Mouse (Mus musculus): ENCODE results near the gene Dtx3. TPM values are rescaled to one million over a fixed set of nuclear protein-coding genes. Genes with fewer than 3 reads are reported as not detected.
A peak's percentile ranks its signal among the peaks of the same experiment; 100 is the strongest.
"Not testable (repeated sequence)": the region's sequence is repeated elsewhere in the genome, so short reads cannot be mapped to it uniquely, and the experiment has no call there.

Dtx3 gene
- polyA plus RNA-seq, 1 experiment from 2014 or later, result 204 TPM

DNA sequence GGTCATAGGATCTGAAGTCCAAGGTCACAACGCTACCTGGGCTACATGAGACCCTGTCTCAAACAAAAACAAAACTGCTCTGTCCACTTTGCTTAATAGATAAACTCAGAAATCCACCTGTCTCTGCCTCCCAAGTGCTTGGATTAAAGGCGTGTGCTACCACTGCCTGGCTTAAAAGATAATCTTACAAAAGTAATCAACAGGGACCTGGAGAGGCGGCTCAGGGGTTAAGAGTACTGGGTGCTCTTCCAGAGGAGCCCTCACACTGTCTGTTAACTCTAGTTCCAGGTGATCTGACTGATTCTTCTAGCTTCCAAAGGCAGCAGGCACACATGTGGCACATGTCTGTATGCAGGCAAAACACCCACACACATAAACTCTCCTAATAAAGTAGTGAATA is 7.6 kb upstream of the Dtx3 start:
- Histone ChIP-seq H3K27me3 (no peaks in the 10 kb centered on the region), H3K27ac (replicated peaks) (no peak overlapping the region), H3K9me3 (no peaks in the 10 kb centered on the region), H3K36me3 (peaks cover 87% of the 10 kb centered on the region), H3K4me3 (no peak overlapping the region), H3K9ac (replicated peaks) (no peak overlapping the region), H3K4me2 (replicated peaks) (no peak overlapping the region), H3K4me1 (no peaks in the 10 kb centered on the region)
- WGBS, result 88% methylated on average over 3 of the region's 3 CpGs
- no peak for ATAC-seq (ENCODE audit: low FRiP score, low read depth)

DNA sequence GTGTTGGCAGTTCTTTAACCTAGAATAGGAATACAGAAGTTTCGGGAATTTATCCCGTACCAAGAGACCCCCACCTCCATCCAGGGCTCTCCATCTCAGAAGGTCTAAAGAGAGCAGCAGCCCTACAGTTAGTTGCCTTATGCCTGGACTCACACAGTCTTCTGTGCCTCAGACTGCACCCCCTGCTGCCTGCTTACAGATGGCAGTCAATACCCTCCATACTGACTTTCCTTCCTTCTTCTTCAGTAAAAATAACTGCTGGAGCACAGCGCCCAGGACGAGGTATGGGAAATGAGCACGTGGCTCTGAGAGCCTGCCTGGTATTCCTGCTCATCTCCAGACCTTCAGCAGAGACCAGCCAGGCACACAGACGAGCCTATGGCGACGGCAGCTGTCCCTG is 4.8 kb upstream of the Dtx3 start:
- Histone ChIP-seq H3K9me3 (no peaks in the 10 kb centered on the region), H3K36me3 (peaks cover 67% of the 10 kb centered on the region), H3K27ac (replicated peaks) (no peak overlapping the region), H3K27me3 (no peaks in the 10 kb centered on the region), H3K4me2 (replicated peaks) (no peak overlapping the region), H3K4me3 (no peak overlapping the region), H3K4me1 (peaks cover 8% of the 10 kb centered on the region), H3K9ac (replicated peaks) (no peak overlapping the region)
- WGBS, result 84% methylated on average over 8 of the region's 8 CpGs
- ATAC-seq (ENCODE audit: low FRiP score, low read depth), result no peak

DNA sequence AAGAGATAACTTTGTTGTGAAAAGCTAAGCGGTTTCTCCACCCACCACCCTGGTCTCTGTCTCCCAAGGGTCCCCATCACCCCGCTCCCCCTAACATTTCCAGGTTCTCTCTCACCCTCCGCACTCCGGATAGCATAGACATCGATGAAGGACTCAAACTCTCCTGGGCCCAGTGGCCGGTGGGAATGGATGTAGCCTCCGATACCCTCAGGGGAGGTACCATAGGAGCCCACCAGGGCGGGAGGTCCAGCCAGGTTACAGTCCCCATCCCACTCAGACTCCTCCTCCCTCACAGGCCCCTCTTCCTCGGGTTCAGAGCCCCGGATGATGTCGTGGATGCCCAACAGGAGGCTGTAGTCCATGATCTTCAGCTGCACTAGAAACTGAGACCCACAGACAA is 3.9 kb upstream of the Dtx3 start:
- H3K4me2 ChIP-seq (replicated peaks), result no peak overlapping the region
- H3K9me3 ChIP-seq, result no peaks in the 10 kb centered on the region
- no peak for ATAC-seq (ENCODE audit: low FRiP score, low read depth)
- H3K4me1 ChIP-seq, result peaks cover 14% of the 10 kb centered on the region
- no peak overlapping the region for H3K4me3 ChIP-seq
- no peaks in the 10 kb centered on the region for H3K27me3 ChIP-seq
- H3K27ac ChIP-seq (replicated peaks), result no peak overlapping the region
- 83% methylated on average over 11 of the region's 11 CpGs for whole genome bisulfite sequencing
- H3K9ac ChIP-seq (replicated peaks), result 0 out of 2 replicates have a peak overlapping the region, but pooled peaks have one; percentile 24
- peaks cover 59% of the 10 kb centered on the region for H3K36me3 ChIP-seq

DNA sequence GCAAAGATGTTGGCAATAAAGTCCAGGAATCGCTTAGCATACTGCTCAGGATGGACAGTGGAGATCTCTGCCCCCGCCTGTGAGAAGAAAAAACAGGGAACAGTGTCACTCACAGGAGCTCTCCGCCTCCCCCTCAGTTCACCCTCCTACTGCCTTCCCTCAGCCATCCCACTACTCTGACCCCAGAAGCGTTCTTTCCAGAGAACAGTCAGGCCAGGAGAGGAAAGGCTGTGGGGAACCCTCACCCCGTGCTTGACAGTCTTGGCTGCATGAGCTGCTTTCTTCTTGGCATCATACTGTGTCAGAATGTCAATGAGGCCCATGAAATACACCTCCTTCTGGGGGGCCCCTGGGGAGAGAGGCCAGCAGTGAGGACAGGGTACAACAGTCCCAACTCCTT is 3.5 kb upstream of the Dtx3 start:
- Histone ChIP-seq H3K27ac (replicated peaks) (no peak overlapping the region), H3K36me3 (peaks cover 56% of the 10 kb centered on the region), H3K9me3 (no peaks in the 10 kb centered on the region), H3K9ac (replicated peaks) (no peak overlapping the region), H3K4me3 (no peak overlapping the region), H3K4me1 (peaks cover 18% of the 10 kb centered on the region), H3K27me3 (no peaks in the 10 kb centered on the region), H3K4me2 (replicated peaks) (no peak overlapping the region)
- no peak for ATAC-seq (ENCODE audit: low FRiP score, low read depth)
- WGBS, result 76% methylated on average over 5 of the region's 5 CpGs

DNA sequence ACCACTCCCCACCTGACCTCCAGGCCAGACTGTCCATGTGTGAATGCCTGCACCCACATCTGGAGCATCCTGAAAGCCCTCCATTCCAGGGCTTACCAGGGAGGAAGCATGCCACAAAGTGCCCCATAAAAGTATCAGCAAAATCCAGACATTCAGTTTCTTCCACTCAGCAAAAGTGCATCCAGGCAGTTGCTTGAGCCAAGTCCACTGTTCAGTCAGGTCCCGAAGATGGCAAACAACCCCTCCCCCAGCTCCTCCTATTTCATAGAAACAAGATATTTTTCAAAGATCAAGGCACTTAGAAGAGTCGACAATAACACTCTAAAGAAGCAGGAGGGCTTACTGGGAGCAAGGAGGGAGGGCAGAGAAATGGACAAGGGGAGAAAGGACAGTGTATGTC is 3.0 kb upstream of the Dtx3 start:
- H3K27me3 ChIP-seq, result no peaks in the 10 kb centered on the region
- H3K27ac ChIP-seq (replicated peaks), result no peak overlapping the region
- H3K36me3 ChIP-seq, result peaks cover 52% of the 10 kb centered on the region
- H3K4me1 ChIP-seq, result peaks cover 18% of the 10 kb centered on the region
- H3K4me2 ChIP-seq (replicated peaks), result no peak overlapping the region
- no peaks in the 10 kb centered on the region for H3K9me3 ChIP-seq
- no peak overlapping the region for H3K4me3 ChIP-seq
- no peak overlapping the region for H3K9ac ChIP-seq (replicated peaks)
- ATAC-seq (ENCODE audit: low FRiP score, low read depth), result no peak
- WGBS, result 74% methylated on average over 2 of the region's 2 CpGs

DNA sequence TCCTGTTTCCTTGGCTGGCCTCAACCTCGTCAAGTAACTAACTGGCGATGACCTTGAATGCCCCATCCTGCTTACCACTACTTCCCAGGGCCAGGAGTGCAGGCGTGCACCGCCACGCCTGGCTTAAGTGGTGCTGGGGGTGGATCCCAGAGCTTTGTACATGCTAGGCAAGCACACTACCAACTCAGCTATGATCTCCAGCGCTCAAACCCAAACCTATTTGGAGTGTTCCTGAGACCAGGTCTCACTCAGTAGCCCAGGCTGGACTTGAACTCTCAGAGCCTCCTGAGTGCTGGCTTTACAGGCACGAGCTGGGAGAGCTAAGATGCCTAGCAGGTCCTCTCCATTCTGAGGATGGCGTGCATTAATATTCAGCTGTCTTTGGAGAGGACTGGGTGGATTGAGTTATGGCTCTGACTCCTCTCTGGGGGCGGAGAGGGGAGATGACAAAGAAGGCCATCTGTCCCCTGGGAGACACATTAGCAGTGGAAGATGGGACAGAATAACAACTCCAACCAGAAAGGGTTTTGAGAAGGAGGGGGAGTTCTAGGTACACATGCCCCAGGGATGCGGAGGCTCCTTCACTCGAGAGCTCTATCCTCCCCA is 2.1 kb upstream of the Dtx3 start:
- H3K4me2 ChIP-seq (replicated peaks), result no peak overlapping the region
- H3K9ac ChIP-seq (replicated peaks), result no peak overlapping the region
- no peaks in the 10 kb centered on the region for H3K9me3 ChIP-seq
- WGBS, result 87% methylated on average over 11 of the region's 11 CpGs
- no peak overlapping the region for H3K4me3 ChIP-seq
- H3K27ac ChIP-seq (replicated peaks), result no peak overlapping the region
- no peaks in the 10 kb centered on the region for H3K27me3 ChIP-seq
- H3K4me1 ChIP-seq, result peaks cover 22% of the 10 kb centered on the region
- ATAC-seq (ENCODE audit: low FRiP score, low read depth), result no peak
- H3K36me3 ChIP-seq, result peaks cover 52% of the 10 kb centered on the region

DNA sequence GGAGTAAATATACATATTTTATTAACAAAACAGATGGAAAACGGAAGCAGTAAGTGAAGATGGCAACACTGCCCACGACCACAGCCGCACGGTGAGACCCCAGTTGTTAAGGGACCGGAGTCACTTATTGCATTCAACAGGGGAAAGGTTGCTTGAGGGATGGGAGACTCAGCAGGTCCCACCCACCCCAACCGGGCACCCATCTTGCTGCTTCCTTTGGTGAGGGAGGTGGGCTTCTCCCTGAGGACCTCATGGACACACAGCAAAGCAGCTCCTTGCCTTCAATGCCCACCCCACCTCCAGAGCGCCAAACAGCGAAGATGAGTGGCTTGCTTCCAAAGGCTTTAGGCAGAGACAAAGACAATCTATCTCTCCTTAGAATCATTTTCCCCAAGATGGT is 1.6 kb upstream of the Dtx3 start:
- Histone ChIP-seq H3K27me3 (no peaks in the 10 kb centered on the region), H3K4me1 (peaks cover 22% of the 10 kb centered on the region), H3K4me3 (no peak overlapping the region), H3K27ac (replicated peaks) (0 out of 2 replicates have a peak overlapping the region, but pooled peaks have one; percentile 90), H3K9me3 (no peaks in the 10 kb centered on the region), H3K4me2 (replicated peaks) (no peak overlapping the region), H3K36me3 (peaks cover 51% of the 10 kb centered on the region), H3K9ac (replicated peaks) (no peak overlapping the region)
- WGBS, result 90% methylated on average over 8 of the region's 8 CpGs
- ATAC-seq (ENCODE audit: low FRiP score, low read depth), result no peak

DNA sequence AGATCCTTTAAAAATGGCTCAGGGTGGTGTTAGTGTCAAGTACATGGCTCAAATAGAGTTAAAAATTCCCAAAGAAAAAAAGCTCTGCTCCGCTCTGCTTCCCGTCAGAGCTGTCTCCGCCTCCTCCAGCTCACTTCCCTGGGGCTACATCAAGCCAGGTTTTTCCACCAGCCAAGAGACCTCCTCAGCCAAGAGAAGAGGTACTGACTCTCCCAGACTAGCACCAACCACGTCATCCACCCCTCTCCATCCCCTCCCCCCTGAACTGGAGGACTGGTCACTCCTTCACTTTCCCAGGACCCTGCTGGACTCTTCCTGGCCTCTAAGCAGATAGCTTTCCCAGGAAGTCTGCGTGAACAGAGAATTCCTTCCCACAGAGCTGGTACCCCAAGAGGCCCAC is 864 bp upstream of the Dtx3 start:
- 5% methylated on average over 4 of the region's 5 CpGs for WGBS
- peak overlapping the region; percentile 96 for H3K9ac ChIP-seq (replicated peaks)
- peaks cover 1% of the 10 kb centered on the region; the same call in 1 of the 2 replicates for H3K27me3 ChIP-seq
- peak; percentile 35 for ATAC-seq (ENCODE audit: low FRiP score, low read depth)
- peak overlapping the region; percentile 91 for H3K4me3 ChIP-seq
- H3K36me3 ChIP-seq, result peaks cover 47% of the 10 kb centered on the region
- H3K9me3 ChIP-seq, result no peaks in the 10 kb centered on the region
- H3K27ac ChIP-seq (replicated peaks), result peak overlapping the region; percentile 90
- H3K4me2 ChIP-seq (replicated peaks), result peak overlapping the region; percentile 88
- H3K4me1 ChIP-seq, result peaks cover 23% of the 10 kb centered on the region

DNA sequence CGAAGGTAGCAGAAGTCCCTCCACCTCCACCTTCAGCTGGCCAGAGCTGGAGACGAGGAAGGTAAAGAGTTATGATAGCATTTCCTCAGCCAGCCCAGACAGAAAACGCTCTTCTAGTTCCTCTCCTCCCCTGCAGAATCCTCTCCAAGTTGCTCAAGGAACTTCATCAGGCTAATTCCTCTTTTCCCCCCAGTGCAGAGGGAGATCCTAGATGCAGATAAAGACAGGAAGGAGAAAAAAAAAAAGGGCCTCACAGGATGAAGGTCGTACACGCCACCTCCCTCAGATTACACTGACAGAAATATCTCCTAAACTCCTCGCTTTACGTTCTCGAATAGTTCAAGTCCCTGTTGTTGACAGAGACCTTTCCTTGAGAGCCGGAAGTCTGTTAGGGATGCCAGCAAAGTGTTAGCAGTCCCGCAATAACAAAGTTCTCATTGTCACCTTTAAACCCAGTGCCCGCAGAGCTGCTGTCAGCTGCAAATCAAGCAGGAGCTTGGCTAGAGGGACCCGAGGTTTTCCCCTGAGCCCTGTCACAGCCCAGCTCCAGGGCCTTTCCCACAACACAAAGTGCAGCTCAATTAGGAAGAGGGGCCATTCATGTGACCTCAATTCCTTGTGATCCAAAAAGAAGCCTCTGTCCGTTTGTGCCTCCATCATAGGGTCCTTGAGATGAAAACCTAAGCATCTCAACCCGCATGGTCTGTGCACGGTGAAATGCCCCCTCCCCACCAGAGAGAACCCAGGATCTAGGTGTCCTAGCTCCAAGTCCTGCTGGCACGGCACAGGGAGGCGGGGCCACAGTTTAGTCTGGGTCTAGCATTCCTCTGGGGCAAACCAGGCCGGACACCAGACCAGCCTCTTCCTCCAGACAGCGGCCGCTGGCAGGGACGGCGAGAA is 850 bp downstream of the Dtx3 start:
- Histone ChIP-seq H3K36me3 (peaks cover 44% of the 10 kb centered on the region), H3K9me3 (no peaks in the 10 kb centered on the region), H3K9ac (replicated peaks) (peak overlapping the region; percentile 96), H3K4me3 (peak overlapping the region; percentile 91), H3K4me2 (replicated peaks) (peak overlapping the region; percentile 88), H3K27ac (replicated peaks) (peak overlapping the region; percentile 90), H3K4me1 (peaks cover 38% of the 10 kb centered on the region), H3K27me3 (peaks cover 4% of the 10 kb centered on the region; the same call in 1 of the 2 replicates)
- 26% methylated on average over 21 of the region's 22 CpGs for WGBS
- peak; percentile 32 for ATAC-seq (ENCODE audit: low FRiP score, low read depth)

DNA sequence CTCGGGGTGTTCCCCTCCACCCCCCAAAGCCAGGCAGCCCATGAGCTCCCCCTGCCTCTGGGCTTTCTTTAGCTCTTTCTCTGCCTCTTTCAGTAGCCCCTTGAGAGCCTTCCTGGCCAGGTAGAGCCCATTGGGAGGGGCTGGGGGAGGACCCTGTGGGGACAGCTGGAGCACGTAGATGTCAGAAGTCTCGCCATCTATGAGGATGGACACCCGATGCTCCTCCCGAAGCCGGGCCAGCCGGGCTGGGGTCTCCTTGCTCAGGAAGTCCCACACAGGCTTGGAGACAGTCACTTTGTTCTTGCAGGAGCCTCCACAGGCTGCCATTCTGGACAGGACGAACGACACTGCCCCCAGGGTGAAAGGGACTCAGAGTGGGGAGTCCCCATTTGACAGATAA is 2.5 kb downstream of the Dtx3 start:
- no peak for ATAC-seq (ENCODE audit: low FRiP score, low read depth)
- H3K4me3 ChIP-seq, result no peak overlapping the region
- H3K27ac ChIP-seq (replicated peaks), result no peak overlapping the region
- H3K4me1 ChIP-seq, result peaks cover 51% of the 10 kb centered on the region
- no peaks in the 10 kb centered on the region for H3K9me3 ChIP-seq
- 90% methylated on average over 9 of the region's 9 CpGs for WGBS
- no peak overlapping the region for H3K4me2 ChIP-seq (replicated peaks)
- peaks cover 4% of the 10 kb centered on the region; the same call in 1 of the 2 replicates for H3K27me3 ChIP-seq
- peaks cover 27% of the 10 kb centered on the region for H3K36me3 ChIP-seq
- no peak overlapping the region for H3K9ac ChIP-seq (replicated peaks)

DNA sequence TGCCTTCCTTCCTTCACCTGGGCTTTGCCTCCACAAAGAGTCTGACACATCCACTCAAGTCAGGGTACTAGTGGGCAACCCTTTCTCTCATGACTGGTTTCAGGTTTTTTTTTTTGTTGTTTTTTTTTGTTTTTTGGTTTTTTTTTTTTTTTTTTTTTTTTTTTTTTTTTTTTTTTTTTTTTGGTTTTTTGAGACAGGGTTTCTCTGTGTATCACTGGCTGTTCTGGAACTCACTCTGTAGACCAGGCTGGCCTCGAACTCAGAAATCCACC is 3.5 kb downstream of the Dtx3 start:
- H3K9ac ChIP-seq (replicated peaks); ATAC-seq (ENCODE audit: low FRiP score, low read depth); H3K4me3 ChIP-seq; H3K27me3 ChIP-seq; H3K9me3 ChIP-seq; H3K27ac ChIP-seq (replicated peaks); H3K4me2 ChIP-seq (replicated peaks): not testable (repeated sequence)
- Histone ChIP-seq H3K4me1 (peaks cover 61% of the 10 kb centered on the region), H3K36me3 (peaks cover 22% of the 10 kb centered on the region)
- 100% methylated on average over 1 of the region's 1 CpGs for WGBS

DNA sequence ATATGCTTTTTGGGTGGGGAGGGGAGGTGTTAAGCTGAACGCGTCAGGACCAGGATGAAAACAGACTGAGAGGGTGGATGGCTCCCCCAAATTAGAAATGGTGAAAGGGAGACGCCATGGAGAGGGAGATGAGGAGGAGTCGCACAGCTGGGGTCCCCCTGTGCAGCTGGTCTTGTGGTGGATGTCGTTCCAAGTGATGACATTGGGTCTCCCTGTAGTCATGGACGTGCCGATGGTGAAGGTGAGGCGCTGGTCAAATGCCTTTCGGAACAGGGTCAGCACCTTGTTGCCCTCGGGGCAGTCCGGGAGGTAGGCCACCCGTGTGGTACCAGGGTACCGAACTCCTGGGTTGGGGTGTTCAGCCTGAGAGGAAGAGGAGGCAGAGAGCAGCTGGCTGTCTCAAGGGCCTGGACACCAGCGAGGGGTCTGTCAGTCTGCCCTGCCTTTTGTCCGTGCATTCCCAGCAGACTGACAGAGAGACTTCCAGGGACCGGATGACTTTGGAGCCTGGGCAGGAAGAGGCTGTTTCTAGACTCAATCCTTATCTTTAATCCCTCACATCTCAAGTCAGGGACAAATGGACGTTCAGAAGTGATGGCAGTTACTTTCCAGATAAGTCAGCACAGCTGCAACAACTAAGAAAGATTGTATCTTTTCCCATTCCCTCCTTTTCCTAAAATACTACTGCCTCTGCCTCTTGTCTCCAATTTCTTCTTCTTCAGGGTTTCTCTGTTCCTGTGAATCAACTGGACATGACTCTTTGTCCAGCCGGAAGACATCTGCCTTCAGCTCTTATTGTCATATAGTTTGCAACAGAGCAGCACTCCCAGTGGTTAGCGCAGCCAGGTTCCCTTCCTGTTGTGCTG is 4.1 kb downstream of the Dtx3 start:
- Histone ChIP-seq H3K9ac (replicated peaks) (0 out of 2 replicates have a peak overlapping the region, but pooled peaks have one; percentile 20), H3K9me3 (peaks cover 3% of the 10 kb centered on the region; the same call in 1 of the 2 replicates), H3K4me1 (peaks cover 57% of the 10 kb centered on the region), H3K27me3 (peaks cover 4% of the 10 kb centered on the region; the same call in 1 of the 2 replicates), H3K36me3 (peaks cover 26% of the 10 kb centered on the region), H3K4me3 (no peak overlapping the region), H3K27ac (replicated peaks) (no peak overlapping the region), H3K4me2 (replicated peaks) (no peak overlapping the region)
- 78% methylated on average over 19 of the region's 19 CpGs for WGBS
- ATAC-seq (ENCODE audit: low FRiP score, low read depth), result no peak
